Comparison of ENCODE assay signal across 21 mouse cellular contexts in the genomic region with DNA sequence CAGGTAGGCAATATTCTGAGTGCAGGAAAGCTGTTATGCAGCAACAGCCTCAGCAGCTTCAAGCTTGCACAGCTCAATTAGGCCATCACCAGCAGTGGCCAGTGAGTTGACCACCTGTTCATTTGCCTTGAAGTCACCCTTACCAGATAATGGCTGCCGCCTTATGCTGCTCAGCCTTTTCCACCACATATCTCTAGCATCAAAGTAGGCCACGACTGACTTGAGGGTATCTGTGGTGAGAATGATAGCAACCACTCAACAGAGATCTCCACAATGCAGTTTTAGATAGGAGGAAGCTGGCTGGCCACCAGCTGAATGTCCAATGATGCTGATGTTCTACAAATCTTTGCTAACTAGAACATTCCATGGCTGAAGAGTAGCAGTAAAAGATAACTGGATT. TPM values are rescaled to one million over a fixed set of nuclear protein-coding genes. Genes with fewer than 3 reads are reported as not detected.
DNase-seq lines count a peak whose midpoint lies in the region; ATAC-seq and TF ChIP-seq lines count a peak whose summit lies in the region.
"Had no signal": no experiment of that assay in that cellular context is flagged by ENCODE, and none has a peak within 500 bp of the region (broad histone marks: within the 10 kb centered on the region; RNA-seq: fewer than 3 reads in every experiment).

No protein-coding gene starts in this region.

- H3K27me3 ChIP-seq in liver, embryonic 11.5 days (replicated peaks; ENCODE audit: control insufficient read depth, insufficient read depth, low read length), result no peaks in the 10 kb centered on the region
- H3K27me3 ChIP-seq in liver, postnatal 0 days (ENCODE audit: insufficient read depth, low read length), result no peaks in the 10 kb centered on the region
- no peaks in the 10 kb centered on the region for H3K27me3 ChIP-seq in hindbrain, embryonic 14.5 days (ENCODE audit: control insufficient read depth, insufficient read depth, low read length)
- H3K27me3 ChIP-seq: CH12.LX; embryonic facial prominence, embryonic 13.5 days; forebrain, embryonic 12.5 days; heart, embryonic 13.5 days; Patski had no signal

- 64% methylated on average over 2 of the region's 2 CpGs for WGBS in liver, embryonic 11.5 days
- WGBS in liver, postnatal 0 days (ENCODE audit: insufficient replicate concordance), result 56% methylated on average over 2 of the region's 2 CpGs
- WGBS in hindbrain, embryonic 14.5 days, result 96% methylated on average over 2 of the region's 2 CpGs

- no peak overlapping the region for H3K4me2 ChIP-seq in liver, embryonic 11.5 days
- no peak overlapping the region for H3K4me2 ChIP-seq in liver, postnatal 0 days (ENCODE audit: low read depth, low read length)
- no peak overlapping the region for H3K4me2 ChIP-seq in hindbrain, embryonic 14.5 days (replicated peaks)
- H3K4me2 ChIP-seq: embryonic facial prominence, embryonic 13.5 days; forebrain, embryonic 12.5 days; heart, embryonic 13.5 days had no signal

- no peak overlapping the region for H3K27ac ChIP-seq in liver, embryonic 11.5 days (ENCODE audit: low read depth, low read length)
- H3K27ac ChIP-seq in liver, postnatal 0 days (ENCODE audit: low read depth), result no peak overlapping the region
- no peak overlapping the region for H3K27ac ChIP-seq in hindbrain, embryonic 14.5 days
- H3K27ac ChIP-seq: embryonic facial prominence, embryonic 13.5 days; forebrain, embryonic 12.5 days; heart, embryonic 13.5 days had no signal

- H3K9ac ChIP-seq in liver, embryonic 11.5 days (ENCODE audit: low read depth, low read length), result no peak overlapping the region
- no peak overlapping the region for H3K9ac ChIP-seq in liver, postnatal 0 days (replicated peaks)
- no peak overlapping the region for H3K9ac ChIP-seq in hindbrain, embryonic 14.5 days
- H3K9ac ChIP-seq: embryonic facial prominence, embryonic 13.5 days; forebrain, embryonic 12.5 days; heart, embryonic 13.5 days had no signal

- TF ChIP-seq EP300 in liver, postnatal 0 days (IDR thresholded peaks at IDR 0.05; ENCODE audit: low read depth), result no peak

- H3K4me3 ChIP-seq in liver, embryonic 11.5 days (ENCODE audit: low read depth, low read length), result no peak overlapping the region
- H3K4me3 ChIP-seq in liver, postnatal 0 days (ENCODE audit: low read depth, low read length), result no peak overlapping the region
- no peak overlapping the region for H3K4me3 ChIP-seq in hindbrain, embryonic 14.5 days (replicated peaks; ENCODE audit: low read length)
- H3K4me3 ChIP-seq: embryonic facial prominence, embryonic 13.5 days; forebrain, embryonic 12.5 days; heart, embryonic 13.5 days had no signal

- no peaks in the 10 kb centered on the region for H3K9me3 ChIP-seq in liver, embryonic 11.5 days (ENCODE audit: control insufficient read depth, low read length)
- H3K9me3 ChIP-seq in liver, postnatal 0 days (ENCODE audit: low read length), result no peaks in the 10 kb centered on the region
- H3K9me3 ChIP-seq in hindbrain, embryonic 14.5 days (ENCODE audit: control insufficient read depth, low read length), result no peaks in the 10 kb centered on the region
- H3K9me3 ChIP-seq: embryonic facial prominence, embryonic 13.5 days; forebrain, embryonic 12.5 days; heart, embryonic 13.5 days had no signal

- no peak for DNase-seq in liver, embryonic 11.5 days (ENCODE audit: low spot score)
- no peak for DNase-seq in liver, postnatal 0 days
- DNase-seq in brain, adult 2 months (ENCODE audit: low read depth, low spot score), result peak; percentile 48
- DNase-seq in frontal cortex, postnatal 14 days (ENCODE audit: low spot score in 2 of 2), result no peak
- DNase-seq in hindbrain, embryonic 14.5 days (ENCODE audit: low spot score), result no peak
- DNase-seq: adrenal gland, adult 2 months; adrenal gland, postnatal 25 days; cerebellum, adult 11 months; cerebellum, adult 8-10 months; cerebellum, postnatal 14 days; gastrocnemius, postnatal 14 days; heart, postnatal 36 days had no signal

- 0 out of 2 replicates have a peak, but pooled peaks have one; percentile 32 for ATAC-seq in liver, embryonic 11.5 days (replicated peaks; ENCODE audit: low FRiP score)
- ATAC-seq in liver, postnatal 0 days, result no peak
- peak; percentile 52 for ATAC-seq in megakaryocyte progenitor cell, adult 5-6 weeks (replicated peaks; ENCODE audit: poor library complexity)
- ATAC-seq in neutrophil, adult 5-6 weeks (ENCODE audit: extremely low read depth, insufficient number of reproducible peaks, low FRiP score, poor library complexity, severe bottlenecking), result 0 out of 2 replicates have a peak, but pooled peaks have one; percentile 9
- ATAC-seq in hindbrain, embryonic 14.5 days (ENCODE audit: low FRiP score), result no peak
- ATAC-seq: forebrain, embryonic 16.5 days; hindbrain, embryonic 16.5 days; Patski had no signal

- H3K36me3 ChIP-seq in liver, embryonic 11.5 days (ENCODE audit: control insufficient read depth, insufficient read depth, low read length), result no peaks in the 10 kb centered on the region
- 0 out of 2 replicates have a peak, but pooled peaks cover 2% of the 10 kb centered on the region for H3K36me3 ChIP-seq in liver, postnatal 0 days (replicated peaks; ENCODE audit: insufficient read depth, low read length)
- no peaks in the 10 kb centered on the region for H3K36me3 ChIP-seq in hindbrain, embryonic 14.5 days (replicated peaks; ENCODE audit: control insufficient read depth, insufficient read depth)
- H3K36me3 ChIP-seq: forebrain, embryonic 12.5 days had no signal

- no peak for TF ChIP-seq CTCF in liver, postnatal 0 days (IDR thresholded peaks at IDR 0.05; ENCODE audit: low read depth)

- peaks cover 27% of the 10 kb centered on the region for H3K4me1 ChIP-seq in liver, embryonic 11.5 days (replicated peaks; ENCODE audit: control insufficient read depth, insufficient read depth, low read length)
- peaks cover 30% of the 10 kb centered on the region for H3K4me1 ChIP-seq in liver, postnatal 0 days (ENCODE audit: insufficient read depth)
- no peaks in the 10 kb centered on the region for H3K4me1 ChIP-seq in hindbrain, embryonic 14.5 days (replicated peaks; ENCODE audit: control insufficient read depth, insufficient read depth, low read length)

RNA-seq across cellular contexts. Expression of gene Abi1, which starts 20.9 kb away (rescaled TPM):
- 31.2 and 33.3 TPM in 2 replicates for polyA plus RNA-seq in liver, embryonic 11.5 days (2014; fragmentation: Nextera tagmentation; extraction: Ambion mirVana)
- polyA plus RNA-seq in liver, postnatal 0 days (2015; fragmentation: Nextera tagmentation; extraction: Ambion mirVana), result 15.9 and 16.2 TPM in 2 replicates
- 82.2 and 84.2 TPM in 2 replicates for total RNA-seq in megakaryocyte progenitor cell, adult 5-6 weeks (2015)
- total RNA-seq in megakaryocyte progenitor cell, adult 5-6 weeks (2017), result 90.0 and 111 TPM in 2 replicates
- total RNA-seq in neutrophil, adult 5-6 weeks (2017), result 242 and 261 TPM in 2 replicates
- polyA plus RNA-seq in hindbrain, embryonic 14.5 days (2014; fragmentation: Nextera tagmentation; extraction: Ambion mirVana), result 62.2 and 67.9 TPM in 2 replicates

RNA-seq across cellular contexts. Expression of gene Acbd5, which starts 48.8 kb away (rescaled TPM):
- polyA plus RNA-seq in liver, embryonic 11.5 days (2014; fragmentation: Nextera tagmentation; extraction: Ambion mirVana), result 17.9 and 20.4 TPM in 2 replicates
- polyA plus RNA-seq in liver, postnatal 0 days (2015; fragmentation: Nextera tagmentation; extraction: Ambion mirVana), result 38.3 and 41.5 TPM in 2 replicates
- total RNA-seq in megakaryocyte progenitor cell, adult 5-6 weeks (2015), result 18.2 and 18.5 TPM in 2 replicates
- total RNA-seq in megakaryocyte progenitor cell, adult 5-6 weeks (2017), result 21.1 and 32.2 TPM in 2 replicates
- 137 and 156 TPM in 2 replicates for total RNA-seq in neutrophil, adult 5-6 weeks (2017)
- polyA plus RNA-seq in hindbrain, embryonic 14.5 days (2014; fragmentation: Nextera tagmentation; extraction: Ambion mirVana), result 64.1 and 67.2 TPM in 2 replicates

Comparison
In these comparisons a context has a peak if more than half of its experiments do, and no peak if none do; other contexts are left out.
1. ATAC-seq: peak in liver, embryonic 11.5 days (single experiment), megakaryocyte progenitor cell, adult 5-6 weeks (single experiment) and neutrophil, adult 5-6 weeks (single experiment); none in liver, postnatal 0 days (single experiment) and hindbrain, embryonic 14.5 days (single experiment).